Mouse (Mus musculus) bone marrow macrophage, adult 2 months (primary cell): ENCODE data around the gene Thoc3.

ENCODE experiments used
- CTCF ChIP-seq: IDR thresholded peaks from 2 replicates; pipeline ENCODE4 v1.5.1; 2012; ENCODE audit warnings: low read depth, mild to moderate bottlenecking, low read length, moderate library complexity
- POLR2A ChIP-seq: IDR thresholded peaks from 2 replicates; pipeline ENCODE4 v1.6.1; 2012; ENCODE audit warnings: mild to moderate bottlenecking, low read depth, low read length, borderline replicate concordance

DNA sequence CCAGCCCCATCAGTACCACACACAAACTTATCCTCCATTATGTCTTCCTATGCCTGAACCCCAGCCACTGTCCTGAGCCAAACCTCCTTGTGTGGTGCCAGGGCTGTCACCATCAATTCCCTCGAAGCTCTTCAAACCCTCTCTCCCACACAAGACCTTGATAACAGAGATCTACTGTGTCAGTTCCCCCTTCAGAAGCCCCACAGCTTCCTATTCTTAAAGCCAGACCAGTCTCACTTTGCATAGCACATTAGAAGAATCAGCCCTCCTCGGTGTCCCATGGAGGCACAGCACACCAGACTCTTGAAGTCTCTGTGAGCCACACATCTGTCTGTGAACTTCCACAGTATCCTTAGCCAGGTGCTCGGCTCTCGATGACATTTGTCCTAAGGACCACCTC is 55.9 kb downstream of the Thoc3 start:
- TF ChIP-seq CTCF, result no peak
- no peak for TF ChIP-seq POLR2A
